Mouse (Mus musculus) E14TG2a.4 (cell line): ENCODE data around the gene Dab1.

ENCODE experiments used
- CTCF ChIP-seq: conservative IDR thresholded peaks from 2 replicates; pipeline ENCODE4 v1.5.1; 2014; ENCODE audit warnings: low read length
- NANOG ChIP-seq: IDR thresholded peaks from 2 replicates; pipeline ENCODE4 v1.6.1; 2014; ENCODE audit warnings: borderline replicate concordance, low read length, mixed read lengths
- POU5F1 ChIP-seq: IDR thresholded peaks from 2 replicates; pipeline ENCODE4 v1.6.1; 2014; ENCODE audit warnings: low read length, borderline replicate concordance

DNA sequence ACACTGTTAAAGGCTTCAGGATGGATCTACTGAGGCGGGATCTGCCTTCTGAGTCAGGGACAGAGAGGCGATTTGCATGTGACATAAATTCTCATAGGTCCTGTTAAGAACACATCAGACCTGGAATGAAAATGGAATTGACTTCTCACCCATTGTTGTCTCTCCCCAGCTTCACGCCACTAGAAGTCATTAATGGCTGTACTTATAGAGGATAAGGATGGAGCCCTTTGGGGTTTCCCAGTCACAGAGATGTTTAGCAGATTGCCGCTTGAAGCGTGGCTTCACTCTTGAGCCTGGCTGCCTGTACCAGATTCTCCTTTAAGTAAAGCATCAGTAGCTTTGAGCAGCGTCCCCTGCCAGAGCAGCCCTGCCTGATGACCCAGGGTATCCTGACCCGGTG lies 954.3 kb downstream of the Dab1 start:
- TF ChIP-seq CTCF = no peak
- no peak for TF ChIP-seq NANOG
- TF ChIP-seq POU5F1 = no peak
